Mouse (Mus musculus) intestine, embryonic 15.5 days (tissue): ENCODE data around the gene Eif1b. TPM values are rescaled to one million over a fixed set of nuclear protein-coding genes. Genes with fewer than 3 reads are reported as not detected.

ENCODE experiments used
- ATAC-seq: fragments of 200-750 bp; cut with Nextera tagmentation; 2 replicates; pipeline ENCODE4 v1.8.0; 2017; ENCODE audit warnings: moderate TSS enrichment, moderate library complexity
- H3K27ac ChIP-seq: fragments of 300-500 bp; sonication (generic); 2 replicates; pipeline ENCODE4 v1.5.1; 2015; ENCODE audit warnings: mild to moderate bottlenecking, inconsistent platforms
- H3K27me3 ChIP-seq: fragments of 300-500 bp; sonication (generic); replicated peaks from 2 replicates; pipeline ENCODE4 v1.6.1; 2015; ENCODE audit warnings: inconsistent platforms
- H3K36me3 ChIP-seq: fragments of 300-500 bp; sonication (generic); 2 replicates; pipeline ENCODE4 v1.6.1; 2015; ENCODE audit warnings: inconsistent platforms
- H3K4me1 ChIP-seq: fragments of 300-500 bp; sonication (generic); replicated peaks from 2 replicates; pipeline ENCODE4 v1.6.1; 2015; ENCODE audit warnings: inconsistent platforms
- H3K4me2 ChIP-seq: fragments of 300-500 bp; sonication (generic); replicated peaks from 2 replicates; pipeline ENCODE4 v1.6.1; 2015; ENCODE audit warnings: mild to moderate bottlenecking, inconsistent platforms
- H3K4me3 ChIP-seq: fragments of 300-500 bp; sonication (generic); replicated peaks from 2 replicates; pipeline ENCODE4 v1.5.1; 2015; ENCODE audit warnings: inconsistent platforms
- H3K9ac ChIP-seq: fragments of 300-500 bp; sonication (generic); 2 replicates; pipeline ENCODE4 v1.6.1; 2015; ENCODE audit warnings: inconsistent platforms
- H3K9me3 ChIP-seq: fragments of 300-500 bp; sonication (generic); 2 replicates; pipeline ENCODE4 v1.6.1; 2016; ENCODE audit warnings: inconsistent platforms
- WGBS: fragments of 180-500 bp; shearing (Covaris S2); methylation state at CpG from one replicate; pipeline ENCODE4 v1.1.7; 2015; 5-methylcytosine and 5-hydroxymethylcytosine counted together
- polyA plus RNA-seq: library from polyadenylated mRNA; unstranded; fragments of >200 nt; fragmentation: Nextera tagmentation; extraction: Ambion mirVana; gene quantifications from 2 replicates; pipeline ENCODE4 v1.2.1, GENCODE M21; 2015

The Eif1b gene
- polyA plus RNA-seq, 1 experiment from 2014 or later: 167 TPM

GRCm38 (mm10) chr9:120496691-120497090 is 4.7 kb downstream of the Eif1b start:
- H3K4me1 ChIP-seq: peaks cover 7% of the 10 kb centered on the region
- H3K9ac ChIP-seq: no peak overlapping the region
- H3K4me3 ChIP-seq: no peak overlapping the region
- WGBS: 6% methylated on average over 3 of the region's 3 CpGs
- H3K27me3 ChIP-seq: no peaks in the 10 kb centered on the region
- peak; percentile 12 for ATAC-seq
- H3K27ac ChIP-seq: no peak overlapping the region
- no peaks in the 10 kb centered on the region for H3K9me3 ChIP-seq
- H3K36me3 ChIP-seq: peaks cover 19% of the 10 kb centered on the region
- no peak overlapping the region for H3K4me2 ChIP-seq

GRCm38 (mm10) chr9:120497983-120498382 is 6.0 kb downstream of the Eif1b start:
- ATAC-seq: no peak
- H3K27me3 ChIP-seq: no peaks in the 10 kb centered on the region
- no peak overlapping the region for H3K27ac ChIP-seq
- H3K9ac ChIP-seq: no peak overlapping the region
- no peak overlapping the region for H3K4me2 ChIP-seq
- peaks cover 7% of the 10 kb centered on the region for H3K4me1 ChIP-seq
- H3K4me3 ChIP-seq: no peak overlapping the region
- WGBS: 87% methylated on average over 5 of the region's 5 CpGs
- peaks cover 19% of the 10 kb centered on the region for H3K36me3 ChIP-seq
- H3K9me3 ChIP-seq: no peaks in the 10 kb centered on the region

- Histone ChIP-seq H3K4me3 (no peak overlapping the region), H3K4me1 (no peaks in the 10 kb centered on the region), H3K36me3 (no peaks in the 10 kb centered on the region), H3K9ac (no peak overlapping the region), H3K27me3 (no peaks in the 10 kb centered on the region), H3K27ac (no peak overlapping the region), H3K4me2 (no peak overlapping the region), H3K9me3 (no peaks in the 10 kb centered on the region)
- ATAC-seq: no peak
- 35% methylated on average over 10 of the region's 10 CpGs for WGBS
These were observed 9.3 kb downstream of the Eif1b start for GRCm38 (mm10) chr9:120501191-120501902.

- Histone ChIP-seq H3K4me3 (no peak overlapping the region), H3K4me1 (no peaks in the 10 kb centered on the region), H3K9me3 (no peaks in the 10 kb centered on the region), H3K36me3 (no peaks in the 10 kb centered on the region), H3K9ac (0 out of 2 replicates have a peak overlapping the region, but pooled peaks have one; percentile 14), H3K4me2 (no peak overlapping the region), H3K27me3 (no peaks in the 10 kb centered on the region), H3K27ac (no peak overlapping the region)
- 8% methylated on average over 8 of the region's 8 CpGs for WGBS
- ATAC-seq: peak; percentile 28; the same call in 1 of the 2 replicates
These were observed 10.0 kb downstream of the Eif1b start for GRCm38 (mm10) chr9:120502013-120502412.

GRCm38 (mm10) chr9:120504423-120504822 is 12.4 kb downstream of the Eif1b start:
- ATAC-seq: no peak
- WGBS: 78% methylated on average over 2 of the region's 2 CpGs

GRCm38 (mm10) chr9:120511781-120512180 is 19.7 kb downstream of the Eif1b start:
- WGBS: 81% methylated on average over 3 of the region's 3 CpGs
- no peak overlapping the region for H3K4me2 ChIP-seq
- no peaks in the 10 kb centered on the region for H3K4me1 ChIP-seq
- no peak overlapping the region for H3K27ac ChIP-seq
- H3K9me3 ChIP-seq: no peaks in the 10 kb centered on the region
- no peak for ATAC-seq
- H3K9ac ChIP-seq: no peak overlapping the region
- H3K36me3 ChIP-seq: no peaks in the 10 kb centered on the region
- H3K4me3 ChIP-seq: no peak overlapping the region
- H3K27me3 ChIP-seq: no peaks in the 10 kb centered on the region

More at GRCm38 (mm10) chr9:120504423-120504822, 12.4 kb downstream of the Eif1b start:
- H3K27ac ChIP-seq: no peak overlapping the region
- H3K4me3 ChIP-seq: no peak overlapping the region
- no peaks in the 10 kb centered on the region for H3K36me3 ChIP-seq
- no peaks in the 10 kb centered on the region for H3K4me1 ChIP-seq
- H3K9me3 ChIP-seq: no peaks in the 10 kb centered on the region
- H3K4me2 ChIP-seq: no peak overlapping the region
- H3K27me3 ChIP-seq: no peaks in the 10 kb centered on the region
- no peak overlapping the region for H3K9ac ChIP-seq

GRCm38 (mm10) chr9:120516720-120517119 is 24.7 kb downstream of the Eif1b start:
- Histone ChIP-seq H3K9ac (no peak overlapping the region), H3K27me3 (no peaks in the 10 kb centered on the region), H3K4me3 (no peak overlapping the region), H3K9me3 (no peaks in the 10 kb centered on the region), H3K36me3 (no peaks in the 10 kb centered on the region), H3K4me1 (no peaks in the 10 kb centered on the region), H3K4me2 (no peak overlapping the region), H3K27ac (no peak overlapping the region)
- ATAC-seq: no peak
- 72% methylated on average over 8 of the region's 8 CpGs for WGBS

- no peak overlapping the region for H3K4me3 ChIP-seq
- no peak for ATAC-seq
- H3K27ac ChIP-seq: no peak overlapping the region
- H3K9me3 ChIP-seq: no peaks in the 10 kb centered on the region
- no peaks in the 10 kb centered on the region for H3K4me1 ChIP-seq
- no peaks in the 10 kb centered on the region for H3K27me3 ChIP-seq
- WGBS: 68% methylated on average over 3 of the region's 3 CpGs
- no peak overlapping the region for H3K4me2 ChIP-seq
- H3K9ac ChIP-seq: no peak overlapping the region
- H3K36me3 ChIP-seq: no peaks in the 10 kb centered on the region
These were observed 26.9 kb downstream of the Eif1b start for GRCm38 (mm10) chr9:120518946-120519345.

- H3K36me3 ChIP-seq: no peaks in the 10 kb centered on the region
- no peaks in the 10 kb centered on the region for H3K27me3 ChIP-seq
- no peak overlapping the region for H3K4me2 ChIP-seq
- no peak overlapping the region for H3K4me3 ChIP-seq
- ATAC-seq: 0 out of 2 replicates have a peak, but pooled peaks have one; percentile 45
- H3K9me3 ChIP-seq: no peaks in the 10 kb centered on the region
- H3K27ac ChIP-seq: no peak overlapping the region
- 36% methylated on average over 19 of the region's 19 CpGs for WGBS
- H3K4me1 ChIP-seq: no peaks in the 10 kb centered on the region
- no peak overlapping the region for H3K9ac ChIP-seq
These were observed 27.6 kb downstream of the Eif1b start for GRCm38 (mm10) chr9:120519469-120520125.

GRCm38 (mm10) chr9:120521161-120521560 is 29.1 kb downstream of the Eif1b start:
- no peak for ATAC-seq
- WGBS: 75% methylated on average over 1 of the region's 1 CpGs

GRCm38 (mm10) chr9:120527270-120527669 is 35.2 kb downstream of the Eif1b start:
- Histone ChIP-seq H3K4me3 (no peak overlapping the region), H3K4me1 (no peaks in the 10 kb centered on the region), H3K4me2 (no peak overlapping the region), H3K36me3 (no peaks in the 10 kb centered on the region), H3K27me3 (no peaks in the 10 kb centered on the region), H3K9me3 (no peaks in the 10 kb centered on the region), H3K9ac (no peak overlapping the region), H3K27ac (no peak overlapping the region)
- 81% methylated on average over 4 of the region's 4 CpGs for WGBS
- no peak for ATAC-seq

More at GRCm38 (mm10) chr9:120521161-120521560, 29.1 kb downstream of the Eif1b start:
- Histone ChIP-seq H3K36me3 (no peaks in the 10 kb centered on the region), H3K4me2 (no peak overlapping the region), H3K4me3 (no peak overlapping the region), H3K4me1 (no peaks in the 10 kb centered on the region), H3K27ac (no peak overlapping the region), H3K9me3 (no peaks in the 10 kb centered on the region), H3K27me3 (no peaks in the 10 kb centered on the region), H3K9ac (no peak overlapping the region)

GRCm38 (mm10) chr9:120527919-120528318 is 35.9 kb downstream of the Eif1b start:
- Histone ChIP-seq H3K4me2 (no peak overlapping the region), H3K4me1 (no peaks in the 10 kb centered on the region), H3K27me3 (no peaks in the 10 kb centered on the region), H3K9ac (no peak overlapping the region), H3K27ac (no peak overlapping the region), H3K36me3 (no peaks in the 10 kb centered on the region), H3K4me3 (no peak overlapping the region), H3K9me3 (no peaks in the 10 kb centered on the region)
- ATAC-seq: no peak
- WGBS: 93% methylated on average over 8 of the region's 8 CpGs
